Mouse (Mus musculus): Measurements from ENCODE around the gene Mrpl12. TPM values are rescaled to one million over a fixed set of nuclear protein-coding genes. Genes with fewer than 3 reads are reported as not detected.

Mrpl12 gene
- polyA plus RNA-seq, 1 experiment from 2014 or later: 67.7 TPM

GRCm38 (mm10) chr11:120488516-120488915, 4.1 kb downstream of the Mrpl12 start:
- TF ChIP-seq EP300 (IDR thresholded peaks at IDR 0.05) (no peak), CTCF (IDR thresholded peaks at IDR 0.05) (no peak)
- WGBS: 74% methylated on average over 4 of the region's 4 CpGs
- peaks cover 9% of the 10 kb centered on the region for H3K4me1 ChIP-seq (ENCODE audit: insufficient read depth, low read depth, low read length)
- no peak overlapping the region for H3K9ac ChIP-seq (replicated peaks; ENCODE audit: low read depth)
- no peaks in the 10 kb centered on the region for H3K27me3 ChIP-seq (replicated peaks; ENCODE audit: insufficient read depth, low read length)
- H3K9me3 ChIP-seq (ENCODE audit: low read length): no peaks in the 10 kb centered on the region
- no peak overlapping the region for H3K4me3 ChIP-seq (ENCODE audit: low read depth, low read length)
- DNase-seq (ENCODE audit: low spot score) (no peak), ATAC-seq (no peak)
- no peak overlapping the region for H3K27ac ChIP-seq (ENCODE audit: low read length)
- H3K36me3 ChIP-seq (ENCODE audit: insufficient read depth, low read length): no peaks in the 10 kb centered on the region; the same call in 1 of the 2 replicates
- no peak overlapping the region for H3K4me2 ChIP-seq (replicated peaks; ENCODE audit: low read depth, low read length)

DNA sequence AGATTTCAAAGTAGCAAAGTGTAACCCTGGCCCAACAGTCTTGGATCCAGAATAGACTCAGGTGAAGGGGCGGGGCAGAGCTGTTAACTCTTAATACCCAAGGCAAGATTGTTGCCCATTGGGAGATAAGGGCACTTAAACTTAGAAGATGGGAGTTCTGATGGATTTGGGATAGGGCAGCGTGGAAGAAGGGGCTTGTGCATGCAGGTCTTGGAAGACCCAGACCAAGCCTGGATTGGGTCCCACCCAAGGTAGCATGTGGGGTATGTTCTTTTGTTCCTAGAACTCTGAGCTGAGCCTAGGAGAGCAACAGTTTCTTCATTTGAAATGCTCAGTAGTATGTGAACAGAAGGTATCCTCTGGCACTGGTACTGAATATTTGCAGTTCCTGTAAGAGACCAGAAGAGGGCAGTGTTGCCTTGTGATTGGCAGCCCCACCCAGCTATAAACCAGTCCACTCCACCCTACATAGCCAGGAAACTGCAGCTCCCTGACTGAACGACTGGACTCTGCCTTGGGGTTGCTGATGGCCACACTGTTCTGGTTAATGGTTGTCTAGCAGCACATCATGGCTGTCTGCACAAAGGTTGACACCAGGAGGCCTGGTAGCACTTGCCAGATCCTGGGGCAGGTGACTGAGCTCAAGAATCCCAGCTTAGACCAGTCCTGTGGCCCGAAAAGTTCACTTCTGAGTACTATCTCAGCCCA, 4.8 kb downstream of the Mrpl12 start:
- ATAC-seq (peak; percentile 29), DNase-seq (ENCODE audit: low spot score) (peak; percentile 96)
- H3K4me2 ChIP-seq (replicated peaks; ENCODE audit: low read depth, low read length): no peak overlapping the region
- H3K27ac ChIP-seq (ENCODE audit: low read length): no peak overlapping the region
- no peak overlapping the region for H3K9ac ChIP-seq (replicated peaks; ENCODE audit: low read depth)
- H3K4me3 ChIP-seq (ENCODE audit: low read depth, low read length): no peak overlapping the region
- H3K36me3 ChIP-seq (ENCODE audit: insufficient read depth, low read length): no peaks in the 10 kb centered on the region; the same call in 1 of the 2 replicates
- TF ChIP-seq CTCF (IDR thresholded peaks at IDR 0.05) (peak; percentile 92), EP300 (IDR thresholded peaks at IDR 0.05) (no peak)
- H3K9me3 ChIP-seq (ENCODE audit: low read length): no peaks in the 10 kb centered on the region
- H3K4me1 ChIP-seq (ENCODE audit: insufficient read depth, low read depth, low read length): peaks cover 9% of the 10 kb centered on the region
- no peaks in the 10 kb centered on the region for H3K27me3 ChIP-seq (replicated peaks; ENCODE audit: insufficient read depth, low read length)
- WGBS: 62% methylated on average over 4 of the region's 4 CpGs

DNA sequence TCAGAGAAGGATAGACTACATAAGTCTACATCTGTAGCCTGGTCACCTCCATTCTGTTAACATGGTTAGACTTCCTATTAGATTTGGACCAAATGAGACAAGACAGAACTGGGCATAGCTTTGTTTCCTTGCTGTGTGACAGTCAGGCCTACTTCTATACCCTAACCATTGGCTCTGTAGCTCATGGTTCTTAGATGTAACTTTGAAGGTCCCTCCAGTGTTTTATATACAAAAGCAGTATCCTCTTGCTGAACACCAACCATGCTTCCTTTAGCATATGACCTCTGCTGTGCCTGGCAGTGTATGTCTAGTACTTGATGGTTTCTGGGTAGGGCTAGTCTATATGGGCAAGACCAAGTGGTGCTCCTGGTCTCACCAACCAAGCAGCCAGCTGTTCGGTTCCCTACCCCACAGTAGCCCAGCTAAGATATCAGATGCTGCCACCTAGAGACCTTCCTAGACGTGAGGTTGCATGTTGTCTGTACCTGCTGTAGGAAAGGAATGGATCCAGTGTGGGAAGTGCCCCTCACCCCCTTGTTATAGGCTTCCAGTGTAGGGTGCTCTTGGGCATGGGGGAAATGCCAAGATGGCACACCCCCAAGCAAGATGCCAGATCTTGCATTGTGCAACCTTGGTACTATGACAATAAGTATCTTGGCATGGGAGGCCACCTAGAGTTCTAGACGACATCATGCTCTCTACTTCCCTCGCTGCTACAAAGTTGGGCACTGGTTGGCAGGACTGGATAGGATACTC, 6.1 kb downstream of the Mrpl12 start:
- Histone ChIP-seq H3K4me2 (replicated peaks; ENCODE audit: low read depth, low read length) (0 out of 2 replicates have a peak overlapping the region, but pooled peaks have one; percentile 98), H3K4me3 (ENCODE audit: low read depth, low read length) (no peak overlapping the region), H3K36me3 (ENCODE audit: insufficient read depth, low read length) (peaks cover 9% of the 10 kb centered on the region), H3K27ac (ENCODE audit: low read length) (peak overlapping the region; percentile 71; the same call in 1 of the 2 replicates), H3K4me1 (ENCODE audit: insufficient read depth, low read depth, low read length) (peaks cover 9% of the 10 kb centered on the region), H3K27me3 (replicated peaks; ENCODE audit: insufficient read depth, low read length) (no peaks in the 10 kb centered on the region), H3K9ac (replicated peaks; ENCODE audit: low read depth) (no peak overlapping the region), H3K9me3 (ENCODE audit: low read length) (no peaks in the 10 kb centered on the region)
- WGBS: 32% methylated on average over 4 of the region's 4 CpGs
- no peak for TF ChIP-seq EP300 (IDR thresholded peaks at IDR 0.05)
- TF ChIP-seq CTCF (IDR thresholded peaks at IDR 0.05): peak; percentile 32; the same call in 1 of the 2 replicates
- ATAC-seq (no peak), DNase-seq (ENCODE audit: low spot score) (peak; percentile 29)

DNA sequence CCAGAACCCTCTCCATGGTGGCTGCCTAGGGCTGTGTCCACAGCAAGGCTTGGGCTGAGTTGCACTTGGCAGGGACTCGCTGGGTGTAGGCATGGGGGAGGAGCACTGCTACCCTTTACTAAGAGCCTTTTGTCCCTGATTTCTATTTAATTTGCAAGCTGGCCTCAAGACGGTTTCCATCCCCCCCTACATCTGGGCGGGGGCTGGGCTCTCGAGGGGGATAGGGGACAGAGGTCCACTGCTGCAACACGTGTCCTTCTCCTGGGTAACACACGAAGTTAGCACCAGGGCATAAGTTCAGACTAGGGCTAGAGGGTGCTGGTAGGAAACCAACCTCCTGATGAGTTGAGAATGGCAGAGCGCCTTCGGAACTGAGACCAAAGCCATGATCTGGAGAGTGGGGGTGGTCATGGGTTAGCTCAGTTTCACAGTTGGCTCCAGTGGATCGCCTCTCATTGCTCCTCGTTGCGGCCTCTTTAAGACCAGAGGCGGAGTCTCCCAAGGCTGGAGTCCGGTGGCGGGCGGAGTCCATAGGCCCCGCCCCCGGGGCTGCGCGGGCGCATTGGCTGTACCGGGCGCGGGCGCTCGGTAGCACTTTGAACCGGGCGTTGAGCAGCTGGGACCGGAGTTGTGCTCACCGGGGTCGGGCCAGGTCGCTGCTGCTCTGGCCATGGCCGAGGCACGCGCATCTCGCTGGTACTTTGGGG, 7.1 kb downstream of the Mrpl12 start, which contains the start of gene Slc25a10:
Gene Slc25a10, plus strand, starts transcription at position 524 of the 707 bp plus-strand sequence.
- Histone ChIP-seq H3K4me2 (replicated peaks; ENCODE audit: low read depth, low read length) (peak within 1 kb of the TSS; percentile 98), H3K4me3 (ENCODE audit: low read depth, low read length) (peak within 1 kb of the TSS; percentile 76), H3K27ac (ENCODE audit: low read length) (peak within 1 kb of the TSS; percentile 71), H3K4me1 (ENCODE audit: insufficient read depth, low read depth, low read length) (peaks cover 9% of the 10 kb centered on the region), H3K9me3 (ENCODE audit: low read length) (no peaks in the 10 kb centered on the region), H3K9ac (replicated peaks; ENCODE audit: low read depth) (peak within 1 kb of the TSS; percentile 57), H3K36me3 (ENCODE audit: insufficient read depth, low read length) (peaks cover 18% of the 10 kb centered on the region), H3K27me3 (replicated peaks; ENCODE audit: insufficient read depth, low read length) (no peaks in the 10 kb centered on the region)
- no peak for TF ChIP-seq CTCF (IDR thresholded peaks at IDR 0.05)
- WGBS: under 1% methylated on average over 26 of the region's 35 CpGs
- DNase-seq (ENCODE audit: low spot score) (peak; percentile 96), ATAC-seq (peak; percentile 90)

DNA sequence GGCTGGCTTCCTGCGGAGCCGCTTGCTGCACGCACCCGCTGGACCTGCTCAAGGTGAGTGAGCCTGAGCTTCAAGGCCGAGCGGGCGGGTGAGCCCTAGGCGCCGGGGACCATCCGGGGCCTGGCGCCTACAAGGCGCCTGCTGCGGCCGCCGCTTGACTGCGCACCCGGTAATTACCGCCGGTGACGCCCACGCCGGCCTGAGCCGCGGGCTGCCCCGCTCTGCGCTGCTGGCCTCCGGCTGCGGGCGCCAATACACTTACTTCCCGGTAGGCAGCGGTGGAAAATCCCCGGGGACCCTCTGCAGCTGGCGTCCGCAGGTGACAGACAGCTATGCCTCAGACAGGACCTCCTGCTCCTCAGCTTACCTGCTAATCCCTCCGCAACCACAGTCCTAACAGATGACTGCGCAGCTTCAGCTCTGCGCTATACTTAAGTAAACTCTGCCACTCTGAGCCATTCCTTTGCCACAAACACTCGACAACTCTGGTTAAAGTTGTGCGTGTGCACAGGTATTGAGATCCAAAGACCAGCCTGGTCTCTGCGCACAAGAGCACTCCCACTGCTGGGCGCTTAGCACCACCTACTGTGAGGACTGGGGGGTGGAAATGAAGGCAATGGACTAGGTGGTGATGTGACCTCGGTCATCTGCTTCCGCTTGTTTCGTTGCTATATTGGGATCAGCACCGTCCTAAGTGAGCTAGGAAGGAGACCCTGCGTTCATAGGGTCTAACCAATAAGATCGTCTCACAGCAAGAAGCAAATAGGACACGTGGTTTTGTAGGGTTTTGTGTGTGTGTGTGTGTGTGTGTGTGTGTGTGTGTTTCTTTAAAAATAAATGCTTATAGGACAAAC, 7.8 kb downstream of the Mrpl12 start:
- peak; percentile 56 for TF ChIP-seq CTCF (IDR thresholded peaks at IDR 0.05)
- no peak for TF ChIP-seq EP300 (IDR thresholded peaks at IDR 0.05)
- Histone ChIP-seq H3K9me3 (ENCODE audit: low read length) (no peaks in the 10 kb centered on the region), H3K27ac (ENCODE audit: low read length) (peak overlapping the region; percentile 71), H3K27me3 (replicated peaks; ENCODE audit: insufficient read depth, low read length) (no peaks in the 10 kb centered on the region), H3K4me3 (ENCODE audit: low read depth, low read length) (peak overlapping the region; percentile 76), H3K4me2 (replicated peaks; ENCODE audit: low read depth, low read length) (peak overlapping the region; percentile 98), H3K4me1 (ENCODE audit: insufficient read depth, low read depth, low read length) (peaks cover 9% of the 10 kb centered on the region), H3K36me3 (ENCODE audit: insufficient read depth, low read length) (peaks cover 22% of the 10 kb centered on the region), H3K9ac (replicated peaks; ENCODE audit: low read depth) (peak overlapping the region; percentile 57)
- DNase-seq (ENCODE audit: low spot score) (peak; percentile 70), ATAC-seq (peak; percentile 44)
- WGBS: 1% methylated on average over 45 of the region's 48 CpGs
